12 mouse cellular contexts compared by ENCODE assay signal in genomic region chr1:33494524-33495202, GRCm38 (mm10).
DNase-seq lines count a peak whose midpoint lies in the region; ATAC-seq and TF ChIP-seq lines count a peak whose summit lies in the region.
"Had no signal": no experiment of that assay in that cellular context is flagged by ENCODE, and none has a peak within 500 bp of the region (broad histone marks: within the 10 kb centered on the region; RNA-seq: fewer than 3 reads in every experiment).

No protein-coding gene starts in this region.

- H3K27ac ChIP-seq in hindbrain, embryonic 12.5 days = no peak overlapping the region
- H3K27ac ChIP-seq in midbrain, embryonic 14.5 days (replicated peaks; ENCODE audit: low read depth, low read length) = peak overlapping the region; percentile 76
- H3K27ac ChIP-seq: embryonic facial prominence, embryonic 15.5 days; kidney, postnatal 0 days; lung, embryonic 15.5 days had no signal

- H3K4me1 ChIP-seq in hindbrain, embryonic 12.5 days = no peaks in the 10 kb centered on the region
- peaks cover 20% of the 10 kb centered on the region for H3K4me1 ChIP-seq in midbrain, embryonic 14.5 days (ENCODE audit: control insufficient read depth, insufficient read depth, low read length)
- H3K4me1 ChIP-seq: embryonic facial prominence, embryonic 15.5 days; lung, embryonic 15.5 days had no signal

- H3K36me3 ChIP-seq in hindbrain, embryonic 12.5 days = no peaks in the 10 kb centered on the region
- H3K36me3 ChIP-seq in midbrain, embryonic 14.5 days (ENCODE audit: control insufficient read depth, insufficient read depth, low read length) = no peaks in the 10 kb centered on the region
- H3K36me3 ChIP-seq: embryonic facial prominence, embryonic 15.5 days; lung, embryonic 15.5 days had no signal

- ATAC-seq in hindbrain, embryonic 12.5 days (ENCODE audit: low FRiP score) = peak; percentile 88
- ATAC-seq in midbrain, embryonic 14.5 days (ENCODE audit: low FRiP score, low TSS enrichment) = peak; percentile 86

- no peak overlapping the region for H3K4me2 ChIP-seq in hindbrain, embryonic 12.5 days (replicated peaks)
- no peak overlapping the region for H3K4me2 ChIP-seq in midbrain, embryonic 14.5 days (ENCODE audit: low read length)
- H3K4me2 ChIP-seq: embryonic facial prominence, embryonic 15.5 days; liver, embryonic 11.5 days; lung, embryonic 15.5 days had no signal

- DNase-seq in ES-CJ7 (ENCODE audit: low read depth, low spot score) = peak; percentile 37
- peak; percentile 94 for DNase-seq in brain, embryonic 14.5 days (ENCODE audit: low read depth)
- DNase-seq in midbrain, embryonic 14.5 days = peak; percentile 81
- DNase-seq in ovary, postnatal 10 days (ENCODE audit: low spot score) = no peak
- no peak for DNase-seq in left cerebral cortex, adult 18-20 months (ENCODE audit: low spot score in 2 of 2)
- no peak for DNase-seq in layer of hippocampus, adult 11-12 months (ENCODE audit: low spot score)
- DNase-seq: layer of hippocampus, adult 9-11 months had no signal

- H3K27me3 ChIP-seq in hindbrain, embryonic 12.5 days = no peaks in the 10 kb centered on the region
- H3K27me3 ChIP-seq in midbrain, embryonic 14.5 days (ENCODE audit: control insufficient read depth, insufficient read depth, low read length) = no peaks in the 10 kb centered on the region
- H3K27me3 ChIP-seq: embryonic facial prominence, embryonic 15.5 days; lung, embryonic 15.5 days had no signal

- TF ChIP-seq CTCF in brain, embryonic 14.5 days (IDR thresholded peaks at IDR 0.05; ENCODE audit: borderline replicate concordance, extremely low read depth, insufficient read depth, insufficient read length) = no peak

- H3K9ac ChIP-seq in hindbrain, embryonic 12.5 days = no peak overlapping the region
- H3K9ac ChIP-seq in midbrain, embryonic 14.5 days (replicated peaks; ENCODE audit: low read length) = no peak overlapping the region
- H3K9ac ChIP-seq: embryonic facial prominence, embryonic 15.5 days; lung, embryonic 15.5 days had no signal

- TF ChIP-seq POLR2A in brain, embryonic 14.5 days (IDR thresholded peaks at IDR 0.05; ENCODE audit: borderline replicate concordance, extremely low read depth, insufficient read depth, insufficient read length, poor library complexity, severe bottlenecking) = no peak

- H3K9me3 ChIP-seq in hindbrain, embryonic 12.5 days (replicated peaks) = no peaks in the 10 kb centered on the region
- H3K9me3 ChIP-seq in midbrain, embryonic 14.5 days (ENCODE audit: control insufficient read depth, low read length) = no peaks in the 10 kb centered on the region
- H3K9me3 ChIP-seq: embryonic facial prominence, embryonic 15.5 days; lung, embryonic 15.5 days had no signal

- no peak overlapping the region for H3K4me3 ChIP-seq in hindbrain, embryonic 12.5 days
- H3K4me3 ChIP-seq in midbrain, embryonic 14.5 days (replicated peaks; ENCODE audit: low read depth, low read length) = no peak overlapping the region
- H3K4me3 ChIP-seq: embryonic facial prominence, embryonic 15.5 days; lung, embryonic 15.5 days had no signal

- WGBS in hindbrain, embryonic 12.5 days = 10% methylated on average over 2 of the region's 2 CpGs
- WGBS in midbrain, embryonic 14.5 days = 5% methylated on average over 2 of the region's 2 CpGs

Comparison
In these comparisons a context has a peak if more than half of its experiments do, and no peak if none do; other contexts are left out.
1. DNase-seq: peak in ES-CJ7 (single experiment), brain, embryonic 14.5 days (single experiment) and midbrain, embryonic 14.5 days (single experiment); none in ovary, postnatal 10 days (single experiment), left cerebral cortex, adult 18-20 months (0 of 2) and layer of hippocampus, adult 11-12 months (single experiment).